Mouse (Mus musculus): Measurements from ENCODE around the gene Bad.

Gene Bad

GRCm38 (mm10) chr19:6934195-6934977 lies 7.3 kb upstream of the Bad start, which contains the start of gene Kcnk4:
Kcnk4 (minus strand) TSS chr19:6934515.
- no peak for DNase-seq (ENCODE audit: low read depth, low spot score)

DNA sequence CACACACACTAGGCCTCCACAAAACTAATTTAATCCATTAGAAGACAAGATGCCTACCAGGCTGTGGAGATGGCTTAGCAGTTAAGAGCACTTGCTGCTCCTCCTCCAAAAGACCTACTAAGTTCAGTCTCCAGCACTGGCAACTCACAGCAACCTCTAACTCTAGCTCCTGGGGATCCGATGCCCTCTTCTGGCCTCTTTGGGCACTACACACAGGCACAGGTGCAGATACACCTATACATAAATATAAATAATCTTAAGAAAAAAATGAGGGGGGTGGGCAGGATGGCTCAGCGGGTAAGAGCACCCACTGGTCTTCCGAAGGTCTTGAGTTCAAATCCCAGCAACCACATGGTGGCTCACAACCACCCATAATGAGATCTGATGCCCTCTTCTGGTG lies 5.4 kb upstream of the Bad start:
- no peak for DNase-seq (ENCODE audit: low read depth, low spot score)

- no peak for DNase-seq (ENCODE audit: low read depth, low spot score)
Observed at GRCm38 (mm10) chr19:6937541-6938465, 3.9 kb upstream of the Bad start.

- no peak for DNase-seq (ENCODE audit: low read depth, low spot score)
Observed at GRCm38 (mm10) chr19:6939106-6940002, 2.3 kb upstream of the Bad start.

DNA sequence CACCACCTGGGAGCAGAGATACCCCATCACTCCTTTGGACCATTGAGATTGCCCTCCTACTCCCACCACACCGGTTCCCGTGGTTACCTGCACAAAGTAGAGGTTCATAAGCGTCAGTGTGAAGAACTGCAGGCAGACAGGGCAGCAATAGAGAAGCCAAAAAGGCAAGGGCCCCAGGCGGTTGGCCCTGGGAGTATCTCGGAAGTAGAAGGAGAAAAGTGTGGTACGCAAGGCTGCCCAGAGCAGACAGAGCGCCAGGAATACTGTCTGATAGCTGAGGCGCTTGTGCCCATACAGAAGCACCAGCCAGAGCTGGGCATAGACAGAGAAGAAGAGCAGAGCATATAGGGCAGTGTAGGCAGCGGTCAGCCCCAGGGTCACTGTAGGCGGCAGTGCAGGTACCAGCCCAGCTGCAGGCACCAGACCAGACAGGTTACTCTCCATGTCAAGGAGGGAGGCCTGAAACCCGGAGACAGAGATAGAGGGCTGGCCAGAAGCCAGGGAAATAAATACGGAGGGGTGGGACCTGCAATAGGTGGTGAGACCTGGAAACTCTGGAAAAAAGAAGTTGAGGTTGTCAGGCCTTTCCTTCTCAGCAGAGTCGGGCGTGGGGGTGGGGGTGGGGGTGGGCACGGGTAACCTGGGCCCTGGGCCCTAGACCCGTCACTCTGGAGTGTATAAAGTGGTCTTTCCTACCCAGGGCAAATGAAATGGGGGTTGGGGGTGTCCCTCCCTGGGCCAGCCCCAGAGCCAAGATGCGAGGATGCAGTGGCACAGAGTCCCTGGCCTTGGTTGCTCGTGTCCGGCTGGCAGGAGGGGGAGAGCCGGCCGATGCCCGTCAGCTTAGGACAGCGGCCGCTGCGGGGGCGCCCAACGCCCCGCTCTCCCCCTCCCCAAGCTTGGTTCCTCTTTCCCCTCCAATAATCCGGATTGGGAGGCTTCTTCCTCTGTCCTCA lies 987 bp upstream of the Bad start:
- no peak for DNase-seq (ENCODE audit: low read depth, low spot score)

GRCm38 (mm10) chr19:6942249-6942691 lies 609 bp downstream of the Bad start, which contains the start of gene Gpr137:
Gpr137 (minus strand) TSS chr19:6942480.
- peak; percentile 90 for DNase-seq (ENCODE audit: low read depth, low spot score)

DNA sequence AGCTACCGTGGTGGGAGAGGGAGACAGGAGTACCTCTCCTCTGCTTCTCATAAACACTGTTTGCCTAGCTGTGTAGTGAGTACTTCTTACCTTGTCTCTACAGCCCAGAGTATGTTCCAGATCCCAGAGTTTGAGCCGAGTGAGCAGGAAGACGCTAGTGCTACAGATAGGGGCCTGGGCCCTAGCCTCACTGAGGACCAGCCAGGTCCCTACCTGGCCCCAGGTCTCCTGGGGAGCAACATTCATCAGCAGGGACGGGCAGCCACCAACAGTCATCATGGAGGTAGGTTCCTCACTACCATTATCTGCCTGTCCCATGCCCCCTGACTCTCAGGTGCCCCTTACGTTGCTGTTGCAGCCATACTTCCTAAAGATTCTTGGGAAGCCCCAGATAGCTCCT lies 1.1 kb downstream of the Bad start:
- no peak for DNase-seq (ENCODE audit: low read depth, low spot score)

GRCm38 (mm10) chr19:6943709-6944108 lies 2.0 kb downstream of the Bad start:
- DNase-seq (ENCODE audit: low read depth, low spot score), result no peak

DNA sequence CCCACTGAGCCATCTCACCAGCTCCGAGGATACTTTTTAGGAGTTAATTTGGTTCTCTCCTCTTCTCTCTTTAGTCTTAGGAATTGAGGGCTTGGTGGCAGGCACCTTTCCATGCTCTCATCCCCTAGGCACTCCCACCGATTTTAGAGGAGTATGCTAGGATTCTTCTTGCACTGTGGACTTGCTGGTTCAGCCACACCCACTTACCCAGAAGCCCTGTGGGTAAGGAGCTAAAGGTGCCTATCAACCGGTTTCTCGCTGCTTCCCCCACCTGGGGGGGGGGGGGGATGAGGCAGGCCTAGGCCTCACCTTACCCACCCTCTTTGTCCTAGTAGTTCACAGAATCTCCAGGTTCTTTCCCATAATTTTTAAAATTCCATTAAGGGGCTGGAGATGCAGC lies 6.1 kb downstream of the Bad start:
- no peak for DNase-seq (ENCODE audit: low read depth, low spot score)

- no peak for DNase-seq (ENCODE audit: low read depth, low spot score)
Observed at GRCm38 (mm10) chr19:6948186-6948585, 6.5 kb downstream of the Bad start.

- DNase-seq (ENCODE audit: low read depth, low spot score), result no peak
Observed at GRCm38 (mm10) chr19:6949532-6949931, 7.9 kb downstream of the Bad start.

- DNase-seq (ENCODE audit: low read depth, low spot score), result no peak
Observed at GRCm38 (mm10) chr19:6949951-6950350, 8.3 kb downstream of the Bad start.

DNA sequence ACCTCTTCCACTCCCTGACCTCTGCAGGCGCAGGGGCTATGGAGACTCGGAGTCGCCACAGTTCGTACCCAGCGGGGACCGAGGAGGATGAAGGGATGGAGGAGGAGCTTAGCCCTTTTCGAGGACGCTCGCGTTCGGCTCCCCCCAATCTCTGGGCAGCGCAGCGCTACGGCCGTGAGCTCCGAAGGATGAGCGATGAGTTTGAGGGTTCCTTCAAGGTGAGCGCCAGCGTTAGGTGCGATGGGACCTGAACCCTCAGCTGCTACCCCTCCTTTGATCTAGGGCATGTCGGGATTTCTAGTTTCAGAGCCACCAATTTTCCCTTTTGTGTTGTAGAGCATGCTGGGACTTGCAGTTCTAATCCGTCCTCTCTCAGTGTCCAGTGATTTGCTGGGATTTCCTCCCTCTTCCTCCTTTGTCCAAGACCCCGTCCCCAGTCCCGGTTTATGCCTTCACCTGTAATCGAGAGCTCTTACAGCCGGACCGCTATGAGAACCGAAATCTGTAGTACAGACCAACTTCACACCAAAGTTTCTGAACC lies 9.0 kb downstream of the Bad start:
- DNase-seq (ENCODE audit: low read depth, low spot score), result peak; percentile 51

GRCm38 (mm10) chr19:6951381-6951968 lies 9.8 kb downstream of the Bad start:
- peak; percentile 94 for DNase-seq (ENCODE audit: low read depth, low spot score)

DNA sequence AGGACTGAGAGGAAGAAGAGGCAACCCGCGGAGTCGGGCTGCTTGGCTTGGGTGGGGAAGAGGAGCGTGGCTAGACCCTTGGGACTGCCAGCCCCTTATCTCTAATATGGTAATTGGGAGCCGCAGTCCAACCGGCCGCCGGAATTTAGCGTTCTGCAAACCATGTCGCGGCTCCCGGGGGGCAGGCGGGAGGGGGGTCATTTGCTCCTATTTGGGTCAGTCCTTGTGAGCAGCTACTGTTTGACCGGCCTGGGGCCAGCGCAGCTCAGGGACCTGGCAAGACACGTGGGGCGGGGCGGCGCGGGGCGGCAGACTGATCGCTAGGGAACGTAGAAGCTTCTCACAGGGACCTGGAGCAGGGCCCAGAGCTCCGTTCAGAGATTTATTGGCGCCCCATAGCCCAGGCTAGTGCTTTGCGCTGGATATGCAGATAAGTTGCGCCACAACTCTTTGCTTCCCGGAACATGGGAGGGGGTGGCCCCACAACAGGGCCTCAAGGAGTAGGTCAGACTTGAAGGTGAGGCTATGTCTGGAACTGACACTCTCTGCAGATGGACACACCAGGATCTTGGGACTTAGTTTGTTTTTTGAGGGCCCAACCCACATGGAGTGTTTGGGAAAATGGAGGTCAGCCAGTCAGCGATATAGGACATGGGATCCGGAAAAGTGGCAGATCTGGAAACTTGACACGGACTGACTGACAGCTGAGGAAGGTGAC lies 10.5 kb downstream of the Bad start:
- DNase-seq (ENCODE audit: low read depth, low spot score), result peak; percentile 87

DNA sequence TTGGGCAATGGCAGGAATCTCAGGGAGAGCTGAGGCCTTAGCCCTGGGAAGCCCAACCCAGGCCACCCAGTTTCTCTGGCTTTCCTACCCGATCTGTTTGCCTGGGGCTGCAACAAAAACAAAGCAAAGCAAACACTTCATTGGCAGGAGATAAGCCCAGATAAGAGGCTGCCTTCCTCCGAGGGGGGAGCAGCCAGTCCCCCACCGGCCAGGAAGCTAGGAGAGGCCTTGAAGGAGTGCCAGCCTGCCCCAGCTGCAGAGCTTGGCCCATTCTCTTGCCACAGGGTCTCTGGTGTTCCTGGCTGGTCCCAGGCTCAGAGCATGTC lies 11.0 kb downstream of the Bad start:
- no peak for DNase-seq (ENCODE audit: low read depth, low spot score)

DNA sequence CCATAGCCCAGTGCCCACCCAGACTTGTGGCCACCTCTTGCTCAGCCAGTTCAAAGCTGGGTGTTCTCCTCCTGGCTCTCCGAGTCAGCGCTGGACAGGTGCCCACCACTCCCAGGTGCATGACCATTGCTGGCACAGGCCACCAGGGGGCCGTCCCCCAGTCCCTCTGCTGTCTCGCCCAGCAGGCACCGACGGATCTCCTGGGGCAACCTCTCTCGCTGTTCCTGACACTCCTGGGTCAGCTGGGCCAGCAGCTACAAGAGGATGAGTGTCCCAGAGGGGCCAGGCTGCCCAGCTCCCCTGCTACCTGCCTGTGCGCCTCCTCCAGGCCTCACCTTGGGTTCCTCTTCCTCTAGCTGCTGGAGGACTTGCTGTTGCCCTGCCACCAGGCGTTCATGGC lies 12.4 kb downstream of the Bad start:
- DNase-seq (ENCODE audit: low read depth, low spot score), result no peak

GRCm38 (mm10) chr19:6955424-6955823 lies 13.8 kb downstream of the Bad start:
- DNase-seq (ENCODE audit: low read depth, low spot score), result no peak

GRCm38 (mm10) chr19:6956461-6956860 lies 14.8 kb downstream of the Bad start:
- DNase-seq (ENCODE audit: low read depth, low spot score), result no peak

All from skeletal muscle tissue, adult 2 months (tissue).